Mouse (Mus musculus): ENCODE data around the gene Pgm2. TPM values are rescaled to one million over a fixed set of nuclear protein-coding genes. Genes with fewer than 3 reads are reported as not detected.
A peak's percentile ranks its signal among the peaks of the same experiment; 100 is the strongest.

Pgm2 gene
- polyA plus RNA-seq, 1 experiment from 2014 or later, result 18.9 TPM

DNA sequence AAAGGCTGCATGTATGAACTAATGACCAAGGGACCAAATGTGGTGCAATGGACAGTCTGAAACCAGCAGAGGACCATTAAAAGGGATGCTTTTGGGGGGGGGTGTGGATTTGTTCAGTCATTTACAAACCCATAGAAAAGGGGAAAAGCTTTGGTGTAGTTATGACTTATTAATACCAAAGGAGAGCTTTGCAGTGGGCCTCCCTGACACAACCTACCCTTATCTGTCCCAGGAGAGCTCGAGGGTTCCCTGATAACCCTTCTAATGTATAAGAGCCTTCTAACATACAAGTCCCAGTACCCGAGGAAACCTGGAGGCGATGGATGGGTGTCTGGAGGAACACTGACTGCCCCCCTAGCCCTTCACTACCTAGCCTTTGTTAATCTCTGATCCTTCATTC is 69.2 kb downstream of the Pgm2 start:
- Histone ChIP-seq H3K9me3 (ENCODE audit: control insufficient read depth, low read length) (no peaks in the 10 kb centered on the region), H3K9ac (ENCODE audit: low read depth, low read length) (no peak overlapping the region), H3K4me2 (ENCODE audit: low read length) (no peak overlapping the region), H3K36me3 (ENCODE audit: control insufficient read depth, insufficient read depth, low read length) (no peaks in the 10 kb centered on the region), H3K27me3 (replicated peaks; ENCODE audit: control insufficient read depth, insufficient read depth, low read length) (peaks cover 11% of the 10 kb centered on the region), H3K27ac (ENCODE audit: low read depth, low read length) (no peak overlapping the region), H3K4me1 (ENCODE audit: control insufficient read depth, insufficient read depth, low read depth, low read length) (peaks cover 14% of the 10 kb centered on the region), H3K4me3 (ENCODE audit: low read length) (no peak overlapping the region)
- no peak for ATAC-seq
- 89% methylated on average over 3 of the region's 3 CpGs for WGBS

DNA sequence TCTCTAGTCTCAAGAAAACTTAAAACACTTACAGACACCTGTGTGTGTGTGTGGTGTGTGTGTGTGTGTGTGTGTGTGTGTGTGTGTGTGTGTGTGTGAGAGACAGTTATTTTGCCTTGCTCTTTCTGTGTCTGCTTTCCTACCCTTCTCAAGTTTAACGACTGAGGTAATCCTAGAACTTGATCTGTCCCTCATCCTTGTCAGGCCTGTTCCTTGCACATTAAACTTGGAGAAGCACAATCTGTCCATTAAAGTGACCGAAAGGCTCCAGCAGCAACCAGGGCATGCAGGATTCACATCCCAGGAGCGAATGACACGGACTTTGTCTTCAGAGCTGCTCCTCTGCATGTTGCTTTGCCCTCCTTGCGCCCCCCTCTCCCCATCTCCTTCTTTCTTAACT is 69.8 kb downstream of the Pgm2 start:
- H3K4me2 ChIP-seq (ENCODE audit: low read length), result no peak overlapping the region
- WGBS, result 88% methylated on average over 5 of the region's 5 CpGs
- no peaks in the 10 kb centered on the region for H3K9me3 ChIP-seq (ENCODE audit: control insufficient read depth, low read length)
- no peak overlapping the region for H3K4me3 ChIP-seq (ENCODE audit: low read length)
- H3K27ac ChIP-seq (ENCODE audit: low read depth, low read length), result no peak overlapping the region
- H3K36me3 ChIP-seq (ENCODE audit: control insufficient read depth, insufficient read depth, low read length), result no peaks in the 10 kb centered on the region
- H3K27me3 ChIP-seq (replicated peaks; ENCODE audit: control insufficient read depth, insufficient read depth, low read length), result peaks cover 10% of the 10 kb centered on the region
- ATAC-seq, result no peak
- no peak overlapping the region for H3K9ac ChIP-seq (ENCODE audit: low read depth, low read length)
- H3K4me1 ChIP-seq (ENCODE audit: control insufficient read depth, insufficient read depth, low read depth, low read length), result peaks cover 14% of the 10 kb centered on the region

- H3K9ac ChIP-seq (ENCODE audit: low read depth, low read length), result no peak overlapping the region
- H3K27me3 ChIP-seq (replicated peaks; ENCODE audit: control insufficient read depth, insufficient read depth, low read length), result peaks cover 5% of the 10 kb centered on the region
- H3K9me3 ChIP-seq (ENCODE audit: control insufficient read depth, low read length), result no peaks in the 10 kb centered on the region
- 96% methylated on average over 3 of the region's 3 CpGs for WGBS
- no peaks in the 10 kb centered on the region for H3K36me3 ChIP-seq (ENCODE audit: control insufficient read depth, insufficient read depth, low read length)
- ATAC-seq, result no peak
- no peak overlapping the region for H3K4me3 ChIP-seq (ENCODE audit: low read length)
- H3K4me1 ChIP-seq (ENCODE audit: control insufficient read depth, insufficient read depth, low read depth, low read length), result peaks cover 4% of the 10 kb centered on the region
- H3K27ac ChIP-seq (ENCODE audit: low read depth, low read length), result no peak overlapping the region
- no peak overlapping the region for H3K4me2 ChIP-seq (ENCODE audit: low read length)
Observed at GRCm38 (mm10) chr5:64164414-64164813, 71.7 kb downstream of the Pgm2 start.

DNA sequence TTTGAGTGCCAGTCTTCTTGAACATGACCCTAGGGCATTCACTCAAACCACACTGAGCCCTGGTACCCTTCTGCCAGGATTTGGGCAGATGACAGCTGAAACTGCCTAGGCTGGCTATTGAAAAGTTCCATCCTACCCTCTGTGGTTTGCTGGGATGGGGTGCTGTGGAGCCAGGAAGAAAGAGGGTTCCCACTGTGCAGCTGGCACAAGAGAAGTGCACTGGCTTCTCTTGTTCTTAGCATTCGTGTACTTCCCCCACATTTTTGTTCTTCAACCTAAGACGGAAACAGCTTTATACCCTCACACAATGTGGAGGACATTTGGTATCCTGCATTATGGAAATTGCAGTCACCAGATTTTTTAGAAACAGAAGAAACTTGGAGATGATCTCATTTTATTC is 73.1 kb downstream of the Pgm2 start:
- WGBS, result 39% methylated on average over 2 of the region's 2 CpGs
- H3K4me2 ChIP-seq (ENCODE audit: low read length), result no peak overlapping the region

DNA sequence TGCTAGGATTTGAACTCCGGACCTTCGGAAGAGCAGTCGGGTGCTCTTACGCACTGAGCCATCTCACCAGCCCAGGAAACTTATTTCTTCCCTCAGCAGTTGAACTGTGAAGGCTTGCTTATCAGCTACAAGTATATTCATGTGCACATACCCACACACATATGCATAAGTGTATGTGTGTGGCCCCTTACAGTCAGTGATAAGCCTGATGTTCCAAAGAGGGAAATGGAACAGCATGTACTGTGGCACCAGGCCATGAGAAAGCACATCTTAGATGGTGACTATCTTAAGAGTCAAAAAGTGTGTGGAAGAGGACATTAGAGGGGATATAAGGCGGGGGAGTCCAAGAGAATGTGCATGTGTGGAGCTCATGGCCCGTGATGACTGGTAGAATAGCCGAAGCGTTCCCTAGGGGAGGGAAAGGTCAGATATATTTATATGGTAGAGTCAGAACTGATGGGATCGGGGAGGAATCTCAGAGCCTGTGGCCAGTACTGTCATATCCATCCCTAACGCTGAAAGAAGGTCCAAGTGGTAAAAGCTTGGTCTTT is 76.3 kb downstream of the Pgm2 start:
- no peaks in the 10 kb centered on the region for H3K27me3 ChIP-seq (replicated peaks; ENCODE audit: control insufficient read depth, insufficient read depth, low read length)
- H3K4me2 ChIP-seq (ENCODE audit: low read length), result no peak overlapping the region
- no peaks in the 10 kb centered on the region for H3K4me1 ChIP-seq (ENCODE audit: control insufficient read depth, insufficient read depth, low read depth, low read length)
- H3K36me3 ChIP-seq (ENCODE audit: control insufficient read depth, insufficient read depth, low read length), result no peaks in the 10 kb centered on the region
- no peaks in the 10 kb centered on the region for H3K9me3 ChIP-seq (ENCODE audit: control insufficient read depth, low read length)
- H3K9ac ChIP-seq (ENCODE audit: low read depth, low read length), result no peak overlapping the region
- 94% methylated on average over 10 of the region's 10 CpGs for whole genome bisulfite sequencing
- ATAC-seq, result no peak
- H3K27ac ChIP-seq (ENCODE audit: low read depth, low read length), result no peak overlapping the region
- H3K4me3 ChIP-seq (ENCODE audit: low read length), result no peak overlapping the region

More for the DNA sequence above, 73.1 kb downstream of the Pgm2 start:
- H3K4me1 ChIP-seq (ENCODE audit: control insufficient read depth, insufficient read depth, low read depth, low read length), result peaks cover 4% of the 10 kb centered on the region
- H3K27me3 ChIP-seq (replicated peaks; ENCODE audit: control insufficient read depth, insufficient read depth, low read length), result peaks cover 5% of the 10 kb centered on the region
- no peak overlapping the region for H3K4me3 ChIP-seq (ENCODE audit: low read length)
- H3K9me3 ChIP-seq (ENCODE audit: control insufficient read depth, low read length), result no peaks in the 10 kb centered on the region
- no peak overlapping the region for H3K27ac ChIP-seq (ENCODE audit: low read depth, low read length)
- H3K36me3 ChIP-seq (ENCODE audit: control insufficient read depth, insufficient read depth, low read length), result no peaks in the 10 kb centered on the region
- no peak for ATAC-seq
- no peak overlapping the region for H3K9ac ChIP-seq (ENCODE audit: low read depth, low read length)

GRCm38 (mm10) chr5:64172884-64173283 is 80.1 kb downstream of the Pgm2 start:
- no peak overlapping the region for H3K27ac ChIP-seq (ENCODE audit: low read depth, low read length)
- no peak overlapping the region for H3K4me2 ChIP-seq (ENCODE audit: low read length)
- ATAC-seq, result peak; percentile 34; the same call in 1 of the 2 replicates
- H3K27me3 ChIP-seq (replicated peaks; ENCODE audit: control insufficient read depth, insufficient read depth, low read length), result no peaks in the 10 kb centered on the region
- H3K4me3 ChIP-seq (ENCODE audit: low read length), result no peak overlapping the region
- no peaks in the 10 kb centered on the region for H3K36me3 ChIP-seq (ENCODE audit: control insufficient read depth, insufficient read depth, low read length)
- no peak overlapping the region for H3K9ac ChIP-seq (ENCODE audit: low read depth, low read length)
- H3K4me1 ChIP-seq (ENCODE audit: control insufficient read depth, insufficient read depth, low read depth, low read length), result no peaks in the 10 kb centered on the region
- WGBS, result 76% methylated on average over 3 of the region's 3 CpGs
- H3K9me3 ChIP-seq (ENCODE audit: control insufficient read depth, low read length), result no peaks in the 10 kb centered on the region

- no peaks in the 10 kb centered on the region for H3K4me1 ChIP-seq (ENCODE audit: control insufficient read depth, insufficient read depth, low read depth, low read length)
- 65% methylated on average over 16 of the region's 16 CpGs for WGBS
- no peak overlapping the region for H3K4me3 ChIP-seq (ENCODE audit: low read length)
- H3K9ac ChIP-seq (ENCODE audit: low read depth, low read length), result no peak overlapping the region
- no peaks in the 10 kb centered on the region for H3K9me3 ChIP-seq (ENCODE audit: control insufficient read depth, low read length)
- H3K27me3 ChIP-seq (replicated peaks; ENCODE audit: control insufficient read depth, insufficient read depth, low read length), result no peaks in the 10 kb centered on the region
- no peak overlapping the region for H3K4me2 ChIP-seq (ENCODE audit: low read length)
- H3K27ac ChIP-seq (ENCODE audit: low read depth, low read length), result no peak overlapping the region
- no peaks in the 10 kb centered on the region for H3K36me3 ChIP-seq (ENCODE audit: control insufficient read depth, insufficient read depth, low read length)
- peak; percentile 30; the same call in 1 of the 2 replicates for ATAC-seq
Observed at GRCm38 (mm10) chr5:64173302-64173701, 80.6 kb downstream of the Pgm2 start.

DNA sequence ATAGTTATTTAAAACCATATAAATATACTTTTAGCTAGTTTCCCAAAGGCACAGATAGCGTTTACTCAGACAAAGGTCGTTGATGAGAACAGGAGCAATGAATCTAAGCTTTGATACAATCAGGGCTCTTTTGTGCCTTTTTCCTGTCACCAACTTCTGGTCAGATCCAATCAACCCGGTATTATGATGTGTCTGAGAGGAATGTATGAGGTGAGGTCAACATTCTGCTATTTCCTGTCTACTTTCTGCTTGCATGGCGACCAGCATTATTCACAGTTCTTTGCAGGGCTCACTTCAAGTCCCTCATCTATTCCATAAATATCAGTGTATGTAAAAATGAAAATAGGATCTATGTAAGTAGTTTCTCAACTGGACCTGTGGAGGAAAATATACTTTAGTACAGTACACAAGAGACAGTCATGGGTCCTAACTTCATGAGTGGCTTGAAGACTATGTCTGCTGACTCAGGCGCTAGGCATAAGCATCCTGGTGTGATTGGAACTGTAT is 81.7 kb downstream of the Pgm2 start:
- H3K27ac ChIP-seq (ENCODE audit: low read depth, low read length), result no peak overlapping the region
- no peak for ATAC-seq
- WGBS, result 85% methylated on average over 5 of the region's 5 CpGs

More for the DNA sequence above, 81.7 kb downstream of the Pgm2 start:
- Histone ChIP-seq H3K27me3 (replicated peaks; ENCODE audit: control insufficient read depth, insufficient read depth, low read length) (no peaks in the 10 kb centered on the region), H3K9ac (ENCODE audit: low read depth, low read length) (no peak overlapping the region), H3K4me3 (ENCODE audit: low read length) (no peak overlapping the region), H3K4me2 (ENCODE audit: low read length) (no peak overlapping the region), H3K4me1 (ENCODE audit: control insufficient read depth, insufficient read depth, low read depth, low read length) (no peaks in the 10 kb centered on the region), H3K36me3 (ENCODE audit: control insufficient read depth, insufficient read depth, low read length) (no peaks in the 10 kb centered on the region), H3K9me3 (ENCODE audit: control insufficient read depth, low read length) (no peaks in the 10 kb centered on the region)

Data from hindbrain, embryonic 16.5 days (tissue).